Mouse (Mus musculus): ENCODE data around the gene Prkacb.

GRCm38 (mm10) chr3:146768360-146768759 lies 44.4 kb downstream of the Prkacb start:
- TF ChIP-seq CTCF (IDR thresholded peaks at IDR 0.05; ENCODE audit: extremely low read depth, insufficient read depth, insufficient read length, insufficient replicate concordance) (no peak), POLR2A (IDR thresholded peaks at IDR 0.05; ENCODE audit: low read depth, low read length) (no peak)

Data from spleen, adult 2 months (tissue).